Mouse (Mus musculus) G1E (cell line): ENCODE measurements around the gene 1700086D15Rik. TPM values are rescaled to one million over a fixed set of nuclear protein-coding genes. Genes with fewer than 3 reads are reported as not detected.

ENCODE experiments used
- ATAC-seq: 2 replicates; pipeline ENCODE4 v1.8.0; 2016; ENCODE audit warnings: mild to moderate bottlenecking; ENCODE audit not compliant: insufficient number of reproducible peaks, poor library complexity, low FRiP score, severe bottlenecking; ENCODE audit errors: extremely low read depth
- DNase-seq: peaks from one replicate; pipeline ENCODE4 v3.0.0; 2012; ENCODE audit warnings: low spot score
- H3K27me3 ChIP-seq: 2 replicates; pipeline ENCODE4 v1.6.1; 2012; ENCODE audit warnings: mild to moderate bottlenecking, low read length, inconsistent platforms; ENCODE audit not compliant: insufficient read depth
- H3K36me3 ChIP-seq: replicated peaks from 2 replicates; pipeline ENCODE3; 2012; ENCODE audit warnings: mild to moderate bottlenecking, inconsistent platforms
- H3K4me1 ChIP-seq: 2 replicates; pipeline ENCODE4 v1.6.1; 2012; ENCODE audit warnings: low read depth, low read length, inconsistent platforms, mixed read lengths; ENCODE audit not compliant: insufficient read depth
- H3K4me3 ChIP-seq: 2 replicates; pipeline ENCODE4 v1.5.1; 2012; ENCODE audit warnings: low read depth, mild to moderate bottlenecking, inconsistent platforms, low read length, moderate library complexity, mixed read lengths
- H3K9me3 ChIP-seq: replicated peaks from 2 replicates; pipeline ENCODE4 v1.6.1; 2012; ENCODE audit warnings: inconsistent platforms
- CTCF ChIP-seq: IDR thresholded peaks from 2 replicates; pipeline ENCODE4 v1.5.1; 2012; ENCODE audit warnings: low read depth, low read length, inconsistent platforms, mixed read lengths
- GATA1 ChIP-seq: IDR thresholded peaks from 2 replicates; pipeline ENCODE4 v1.6.1; 2012; ENCODE audit warnings: borderline replicate concordance, low read length, inconsistent platforms, mixed read lengths
- GATA2 ChIP-seq: IDR thresholded peaks from 2 replicates; pipeline ENCODE4 v1.6.1; 2012; ENCODE audit warnings: low read depth, low read length, inconsistent platforms, borderline replicate concordance
- POLR2AphosphoS5 ChIP-seq: IDR thresholded peaks from 2 replicates; pipeline ENCODE4 v1.6.1; 2012; ENCODE audit warnings: low read depth, low read length, inconsistent platforms; ENCODE audit not compliant: insufficient replicate concordance
- TAL1 ChIP-seq: conservative IDR thresholded peaks from 2 replicates; pipeline ENCODE4 v1.6.1; 2012; ENCODE audit warnings: low read depth, low read length, inconsistent platforms, mixed read lengths
- polyA plus RNA-seq: library from polyadenylated mRNA; stranded (reverse); fragments of >175 nt; gene quantifications from 2 replicates; pipeline ENCODE4 v1.2.3, GENCODE M21; 2012
- total RNA-seq, 2 experiments: library from RNA; stranded (forward) in 1 of 2; stranded (reverse) in 1 of 2; fragments of 200-1000 nt in 1 of 2; fragments of >200 nt in 1 of 2; fragmentation: Nextera tagmentation in 1 of 2; gene quantifications; 2 replicates each; pipeline ENCODE4 v1.2.3; 2014 to 2017

1700086D15Rik gene
- total and polyA plus RNA-seq, 3 experiments = 0.11 TPM; not detected in 2

DNA sequence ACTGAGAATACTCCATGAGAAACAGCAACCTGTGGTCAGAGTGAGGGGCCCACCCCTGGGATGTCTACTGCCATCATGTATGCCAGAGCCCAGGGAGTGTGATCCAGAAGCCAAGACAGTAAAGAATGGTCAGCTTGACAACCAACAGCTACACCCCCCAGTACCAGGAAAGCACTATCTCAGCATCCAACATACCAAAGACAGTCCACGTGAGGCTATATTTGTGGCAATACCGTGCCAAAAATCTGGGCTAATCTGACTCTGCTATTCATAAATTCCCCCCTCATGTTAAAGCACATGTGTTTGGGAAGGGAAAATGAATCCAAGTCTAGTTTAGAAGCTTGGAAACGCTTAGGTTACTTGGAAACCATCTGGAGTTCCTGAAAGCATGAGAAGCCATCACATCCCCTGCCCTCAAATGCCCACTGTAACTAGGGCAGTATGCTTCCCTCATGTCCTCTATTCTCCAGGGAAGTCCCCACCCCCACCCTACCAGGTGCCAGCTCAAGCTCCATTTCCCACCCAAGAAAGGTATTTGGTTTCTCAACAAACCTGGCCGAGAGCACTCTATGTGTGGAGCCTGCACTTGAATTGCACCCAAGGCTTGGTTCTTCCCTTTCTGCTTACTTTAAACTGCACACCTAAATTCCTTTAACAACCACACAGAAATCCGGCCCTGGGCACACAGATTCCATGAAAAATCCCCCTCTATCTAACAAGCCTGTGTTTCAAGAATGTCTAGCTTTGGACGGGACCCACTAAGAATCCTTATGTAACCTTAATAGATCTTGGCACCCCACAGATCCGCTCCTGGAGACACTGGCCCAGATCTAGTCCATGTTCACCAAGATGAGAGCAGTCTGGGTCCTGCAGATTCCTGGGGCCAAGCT is 1.5 kb upstream of the 1700086D15Rik start:
- DNase-seq (no peak), ATAC-seq (no peak)
- Histone ChIP-seq H3K9me3 (peaks cover 4% of the 10 kb centered on the region; the same call in 1 of the 2 replicates), H3K27me3 (no peaks in the 10 kb centered on the region), H3K4me3 (no peak overlapping the region), H3K36me3 (no peaks in the 10 kb centered on the region), H3K4me1 (no peaks in the 10 kb centered on the region)
- no peak for TF ChIP-seq CTCF
- TF ChIP-seq TAL1 = no peak
- no peak for TF ChIP-seq POLR2AphosphoS5
- TF ChIP-seq GATA1 = no peak
- no peak for TF ChIP-seq GATA2

GRCm38 (mm10) chr11:65158658-65158990 is 1.1 kb downstream of the 1700086D15Rik start:
- ATAC-seq (no peak), DNase-seq (no peak)
- Histone ChIP-seq H3K9me3 (peaks cover 4% of the 10 kb centered on the region; the same call in 1 of the 2 replicates), H3K36me3 (no peaks in the 10 kb centered on the region), H3K4me3 (no peak overlapping the region), H3K4me1 (no peaks in the 10 kb centered on the region), H3K27me3 (no peaks in the 10 kb centered on the region)
- TF ChIP-seq TAL1 (no peak), POLR2AphosphoS5 (no peak), GATA1 (no peak), CTCF (no peak), GATA2 (no peak)

DNA sequence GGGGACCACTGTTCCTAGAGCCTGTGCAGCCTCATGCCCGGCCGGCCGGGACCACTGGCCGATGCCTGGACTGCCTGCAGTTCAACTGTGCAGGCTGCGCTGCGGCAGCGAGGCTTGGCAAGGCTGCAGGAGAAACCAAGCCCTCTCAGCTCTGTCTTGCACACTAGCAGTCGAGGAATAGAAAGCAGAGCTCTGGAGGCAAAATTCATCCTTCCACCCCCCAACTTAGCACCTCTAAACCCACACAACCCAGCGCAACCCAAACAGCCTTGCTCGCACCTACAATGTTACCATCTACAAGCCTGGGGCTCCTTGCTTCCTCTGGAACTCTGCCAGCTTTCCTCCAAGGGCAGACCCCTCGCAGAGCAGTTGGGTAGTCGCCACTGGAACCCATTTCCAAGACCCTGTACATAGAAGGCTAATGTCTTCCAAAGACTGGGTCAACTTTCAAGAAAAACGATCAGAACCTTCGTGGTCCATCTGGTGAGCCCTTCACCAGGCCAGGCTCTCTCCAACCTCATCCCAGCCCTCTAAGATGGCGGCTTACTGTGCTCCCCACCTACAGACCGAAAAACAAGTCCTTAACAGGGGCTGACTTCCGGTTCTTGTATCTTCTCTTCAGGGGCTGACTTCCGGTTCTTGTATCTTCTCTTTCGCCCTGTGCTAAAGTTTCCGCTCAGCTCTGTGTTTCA is 1.6 kb downstream of the 1700086D15Rik start:
- Histone ChIP-seq H3K4me3 (no peak overlapping the region), H3K4me1 (no peaks in the 10 kb centered on the region), H3K36me3 (no peaks in the 10 kb centered on the region), H3K27me3 (no peaks in the 10 kb centered on the region), H3K9me3 (peaks cover 4% of the 10 kb centered on the region; the same call in 1 of the 2 replicates)
- DNase-seq (no peak), ATAC-seq (no peak)
- TF ChIP-seq GATA1 (no peak), GATA2 (no peak), POLR2AphosphoS5 (no peak), TAL1 (no peak), CTCF (no peak)

DNA sequence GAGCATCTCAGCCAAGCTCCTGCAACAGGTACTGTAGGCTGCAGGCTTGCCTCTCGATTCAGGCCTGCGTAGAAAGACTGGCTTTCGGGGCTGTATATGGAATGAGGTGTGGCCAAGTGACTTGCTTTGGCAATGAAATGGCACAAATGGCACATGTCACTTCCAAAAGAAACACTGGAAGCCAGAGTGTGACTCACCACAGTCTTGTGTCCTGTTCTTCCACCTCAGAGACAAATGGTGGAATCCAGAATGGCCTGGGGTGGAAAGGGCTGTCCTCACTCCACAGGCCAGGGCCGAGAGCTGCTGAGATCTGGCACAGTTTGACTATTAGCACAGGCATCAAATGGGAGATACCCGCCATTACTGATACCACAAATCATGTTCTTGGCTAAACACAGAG is 6.7 kb downstream of the 1700086D15Rik start:
- Histone ChIP-seq H3K27me3 (no peaks in the 10 kb centered on the region), H3K4me1 (no peaks in the 10 kb centered on the region), H3K36me3 (no peaks in the 10 kb centered on the region), H3K9me3 (no peaks in the 10 kb centered on the region), H3K4me3 (no peak overlapping the region)
- no peak for ATAC-seq
- TF ChIP-seq CTCF = no peak
- TF ChIP-seq GATA1 = no peak
- TF ChIP-seq TAL1 = no peak
- TF ChIP-seq POLR2AphosphoS5 = no peak
- TF ChIP-seq GATA2 = no peak
- DNase-seq = no peak

DNA sequence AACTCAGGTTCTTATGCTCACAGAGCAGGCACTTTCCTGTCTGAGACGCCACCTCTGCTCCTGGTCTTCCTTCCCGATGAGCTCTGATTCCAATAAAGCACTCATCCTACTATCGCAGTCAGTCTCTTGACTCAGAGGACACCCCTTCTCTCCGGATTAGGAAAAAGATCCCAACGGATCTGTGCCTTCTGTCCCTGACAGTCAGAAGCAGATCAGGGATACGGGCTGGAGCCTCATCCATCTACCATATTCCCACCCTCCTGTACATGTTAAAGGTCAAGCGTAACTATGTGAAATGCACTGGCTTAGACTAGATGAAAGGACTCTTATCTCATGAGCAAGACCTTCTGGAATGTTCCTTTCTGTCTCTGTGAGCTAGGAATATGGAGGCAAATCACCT is 11.2 kb downstream of the 1700086D15Rik start:
- no peak for TF ChIP-seq TAL1
- no peak for TF ChIP-seq GATA1
- TF ChIP-seq POLR2AphosphoS5 = no peak
- TF ChIP-seq GATA2 = no peak
- no peak for TF ChIP-seq CTCF

DNA sequence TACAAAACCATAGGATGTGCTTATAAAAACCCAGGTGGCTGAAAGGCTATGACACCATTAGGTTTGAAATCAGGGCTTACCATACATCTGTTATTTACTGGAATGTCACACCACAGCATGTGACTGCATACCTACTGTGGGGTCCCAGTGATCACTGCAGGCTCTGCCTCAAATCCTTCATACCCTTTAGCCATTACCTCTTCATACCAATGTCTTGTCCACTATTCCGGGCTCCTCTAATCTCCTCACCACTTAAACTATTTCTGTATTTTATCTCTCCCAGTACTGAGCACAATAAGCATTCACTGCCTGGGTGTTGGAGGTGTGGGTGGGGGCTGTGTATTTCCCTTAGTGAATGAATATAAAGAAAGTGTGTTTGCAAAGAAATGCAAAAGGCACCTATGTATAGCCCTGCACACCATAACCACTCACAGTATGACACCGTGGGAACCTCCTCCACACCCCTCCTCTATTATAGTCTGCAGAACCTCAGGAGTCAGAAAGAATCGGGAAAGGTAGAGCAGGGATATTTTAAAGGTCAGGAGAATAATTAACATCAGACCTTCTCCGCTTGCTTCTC is 16.8 kb downstream of the 1700086D15Rik start:
- DNase-seq = no peak
- Histone ChIP-seq H3K27me3 (no peaks in the 10 kb centered on the region), H3K36me3 (no peaks in the 10 kb centered on the region), H3K9me3 (no peaks in the 10 kb centered on the region), H3K4me3 (no peak overlapping the region), H3K4me1 (no peaks in the 10 kb centered on the region)
- no peak for ATAC-seq
- no peak for TF ChIP-seq TAL1
- TF ChIP-seq GATA2 = no peak
- no peak for TF ChIP-seq POLR2AphosphoS5
- no peak for TF ChIP-seq CTCF
- TF ChIP-seq GATA1 = no peak

More for the DNA sequence above, 11.2 kb downstream of the 1700086D15Rik start:
- Histone ChIP-seq H3K4me1 (no peaks in the 10 kb centered on the region), H3K9me3 (no peaks in the 10 kb centered on the region), H3K4me3 (no peak overlapping the region), H3K27me3 (no peaks in the 10 kb centered on the region), H3K36me3 (no peaks in the 10 kb centered on the region)
- DNase-seq (no peak), ATAC-seq (no peak)
